Mouse (Mus musculus): ENCODE data around the gene Igf1r. TPM values are rescaled to one million over a fixed set of nuclear protein-coding genes. Genes with fewer than 3 reads are reported as not detected.

Gene Igf1r
- polyA plus RNA-seq, 1 experiment from 2014 or later: 13.9 TPM

- Histone ChIP-seq H3K4me2 (no peak overlapping the region), H3K4me1 (replicated peaks) (peaks cover 41% of the 10 kb centered on the region), H3K9me3 (replicated peaks) (no peaks in the 10 kb centered on the region), H3K9ac (no peak overlapping the region), H3K36me3 (no peaks in the 10 kb centered on the region), H3K4me3 (no peak overlapping the region), H3K27me3 (no peaks in the 10 kb centered on the region), H3K27ac (no peak overlapping the region)
- ATAC-seq (replicated peaks; ENCODE audit: insufficient number of reproducible peaks, insufficient read depth, low FRiP score, low read depth): no peak
- WGBS: 57% methylated on average over 5 of the region's 5 CpGs
These were observed 32.9 kb downstream of the Igf1r start for GRCm38 (mm10) chr7:67985511-67985910.

GRCm38 (mm10) chr7:67986277-67986676, 33.6 kb downstream of the Igf1r start:
- no peak overlapping the region for H3K4me2 ChIP-seq
- H3K9ac ChIP-seq: no peak overlapping the region
- no peaks in the 10 kb centered on the region for H3K36me3 ChIP-seq
- H3K27me3 ChIP-seq: no peaks in the 10 kb centered on the region
- no peak overlapping the region for H3K27ac ChIP-seq
- WGBS: 78% methylated on average over 10 of the region's 10 CpGs
- H3K9me3 ChIP-seq (replicated peaks): no peaks in the 10 kb centered on the region
- H3K4me1 ChIP-seq (replicated peaks): peaks cover 40% of the 10 kb centered on the region
- no peak overlapping the region for H3K4me3 ChIP-seq
- ATAC-seq (replicated peaks; ENCODE audit: insufficient number of reproducible peaks, insufficient read depth, low FRiP score, low read depth): no peak

GRCm38 (mm10) chr7:67986816-67987215, 34.2 kb downstream of the Igf1r start:
- no peak for ATAC-seq (replicated peaks; ENCODE audit: insufficient number of reproducible peaks, insufficient read depth, low FRiP score, low read depth)

GRCm38 (mm10) chr7:67989376-67989775, 36.7 kb downstream of the Igf1r start:
- Histone ChIP-seq H3K4me1 (replicated peaks) (peaks cover 50% of the 10 kb centered on the region), H3K27ac (no peak overlapping the region), H3K4me3 (no peak overlapping the region), H3K9me3 (replicated peaks) (no peaks in the 10 kb centered on the region), H3K9ac (no peak overlapping the region), H3K4me2 (no peak overlapping the region), H3K36me3 (no peaks in the 10 kb centered on the region), H3K27me3 (no peaks in the 10 kb centered on the region)
- ATAC-seq (replicated peaks; ENCODE audit: insufficient number of reproducible peaks, insufficient read depth, low FRiP score, low read depth): no peak
- 47% methylated on average over 2 of the region's 2 CpGs for WGBS

More at GRCm38 (mm10) chr7:67986816-67987215, 34.2 kb downstream of the Igf1r start:
- no peaks in the 10 kb centered on the region for H3K27me3 ChIP-seq
- H3K9ac ChIP-seq: no peak overlapping the region
- no peak overlapping the region for H3K4me3 ChIP-seq
- no peaks in the 10 kb centered on the region for H3K9me3 ChIP-seq (replicated peaks)
- WGBS: 73% methylated on average over 11 of the region's 11 CpGs
- H3K27ac ChIP-seq: no peak overlapping the region
- no peaks in the 10 kb centered on the region for H3K36me3 ChIP-seq
- H3K4me2 ChIP-seq: no peak overlapping the region
- H3K4me1 ChIP-seq (replicated peaks): peaks cover 35% of the 10 kb centered on the region

GRCm38 (mm10) chr7:67993614-67994013, 41.0 kb downstream of the Igf1r start:
- ATAC-seq (replicated peaks; ENCODE audit: insufficient number of reproducible peaks, insufficient read depth, low FRiP score, low read depth): no peak
- Histone ChIP-seq H3K4me1 (replicated peaks) (peaks cover 57% of the 10 kb centered on the region), H3K27me3 (no peaks in the 10 kb centered on the region), H3K9me3 (replicated peaks) (no peaks in the 10 kb centered on the region), H3K9ac (no peak overlapping the region), H3K36me3 (no peaks in the 10 kb centered on the region), H3K27ac (no peak overlapping the region), H3K4me3 (no peak overlapping the region), H3K4me2 (no peak overlapping the region)
- WGBS: 60% methylated on average over 4 of the region's 4 CpGs

GRCm38 (mm10) chr7:67994346-67994858, 41.8 kb downstream of the Igf1r start:
- no peaks in the 10 kb centered on the region for H3K27me3 ChIP-seq
- H3K4me2 ChIP-seq: no peak overlapping the region
- peaks cover 54% of the 10 kb centered on the region for H3K4me1 ChIP-seq (replicated peaks)

GRCm38 (mm10) chr7:67995276-67995675, 42.6 kb downstream of the Igf1r start:
- H3K4me1 ChIP-seq (replicated peaks): peaks cover 55% of the 10 kb centered on the region
- H3K4me2 ChIP-seq: no peak overlapping the region
- no peak overlapping the region for H3K9ac ChIP-seq
- no peak overlapping the region for H3K27ac ChIP-seq
- no peak for ATAC-seq (replicated peaks; ENCODE audit: insufficient number of reproducible peaks, insufficient read depth, low FRiP score, low read depth)
- H3K27me3 ChIP-seq: no peaks in the 10 kb centered on the region
- no peaks in the 10 kb centered on the region for H3K36me3 ChIP-seq
- H3K9me3 ChIP-seq (replicated peaks): no peaks in the 10 kb centered on the region
- no peak overlapping the region for H3K4me3 ChIP-seq
- WGBS: 58% methylated on average over 8 of the region's 8 CpGs

More at GRCm38 (mm10) chr7:67994346-67994858, 41.8 kb downstream of the Igf1r start:
- no peak overlapping the region for H3K4me3 ChIP-seq
- H3K36me3 ChIP-seq: no peaks in the 10 kb centered on the region
- no peak overlapping the region for H3K27ac ChIP-seq
- H3K9me3 ChIP-seq (replicated peaks): no peaks in the 10 kb centered on the region
- H3K9ac ChIP-seq: no peak overlapping the region
- WGBS: 28% methylated on average over 7 of the region's 7 CpGs
- no peak for ATAC-seq (replicated peaks; ENCODE audit: insufficient number of reproducible peaks, insufficient read depth, low FRiP score, low read depth)

- ATAC-seq (replicated peaks; ENCODE audit: insufficient number of reproducible peaks, insufficient read depth, low FRiP score, low read depth): no peak
- H3K4me3 ChIP-seq: no peak overlapping the region
- no peak overlapping the region for H3K4me2 ChIP-seq
- H3K27me3 ChIP-seq: no peaks in the 10 kb centered on the region
- no peaks in the 10 kb centered on the region for H3K9me3 ChIP-seq (replicated peaks)
- no peak overlapping the region for H3K9ac ChIP-seq
- peaks cover 55% of the 10 kb centered on the region for H3K4me1 ChIP-seq (replicated peaks)
- 43% methylated on average over 12 of the region's 12 CpGs for WGBS
- H3K36me3 ChIP-seq: no peaks in the 10 kb centered on the region
- H3K27ac ChIP-seq: peak overlapping the region; percentile 17; the same call in 1 of the 2 replicates
These were observed 43.8 kb downstream of the Igf1r start for GRCm38 (mm10) chr7:67996202-67996960.

- Histone ChIP-seq H3K4me1 (replicated peaks) (peaks cover 24% of the 10 kb centered on the region), H3K9me3 (replicated peaks) (no peaks in the 10 kb centered on the region), H3K36me3 (peaks cover 14% of the 10 kb centered on the region; the same call in 1 of the 2 replicates), H3K9ac (no peak overlapping the region), H3K4me2 (no peak overlapping the region), H3K27ac (no peak overlapping the region), H3K27me3 (no peaks in the 10 kb centered on the region), H3K4me3 (no peak overlapping the region)
- no peak for ATAC-seq (replicated peaks; ENCODE audit: insufficient number of reproducible peaks, insufficient read depth, low FRiP score, low read depth)
- 85% methylated on average over 5 of the region's 5 CpGs for WGBS
These were observed 48.6 kb downstream of the Igf1r start for GRCm38 (mm10) chr7:68001269-68001668.

GRCm38 (mm10) chr7:68006074-68006473, 53.4 kb downstream of the Igf1r start:
- no peaks in the 10 kb centered on the region for H3K9me3 ChIP-seq (replicated peaks)
- peaks cover 35% of the 10 kb centered on the region for H3K4me1 ChIP-seq (replicated peaks)
- 61% methylated on average over 7 of the region's 7 CpGs for WGBS
- no peak overlapping the region for H3K4me2 ChIP-seq
- no peak overlapping the region for H3K9ac ChIP-seq
- no peak for ATAC-seq (replicated peaks; ENCODE audit: insufficient number of reproducible peaks, insufficient read depth, low FRiP score, low read depth)
- H3K27me3 ChIP-seq: no peaks in the 10 kb centered on the region
- no peak overlapping the region for H3K4me3 ChIP-seq
- peaks cover 19% of the 10 kb centered on the region; the same call in 1 of the 2 replicates for H3K36me3 ChIP-seq
- 0 out of 2 replicates have a peak overlapping the region, but pooled peaks have one; percentile 31 for H3K27ac ChIP-seq

GRCm38 (mm10) chr7:68006496-68006895, 53.9 kb downstream of the Igf1r start:
- H3K9me3 ChIP-seq (replicated peaks): no peaks in the 10 kb centered on the region
- no peak for ATAC-seq (replicated peaks; ENCODE audit: insufficient number of reproducible peaks, insufficient read depth, low FRiP score, low read depth)
- H3K9ac ChIP-seq: no peak overlapping the region
- 62% methylated on average over 6 of the region's 6 CpGs for WGBS
- H3K4me2 ChIP-seq: no peak overlapping the region
- peaks cover 19% of the 10 kb centered on the region; the same call in 1 of the 2 replicates for H3K36me3 ChIP-seq
- no peak overlapping the region for H3K4me3 ChIP-seq
- H3K4me1 ChIP-seq (replicated peaks): peaks cover 39% of the 10 kb centered on the region
- 0 out of 2 replicates have a peak overlapping the region, but pooled peaks have one; percentile 31 for H3K27ac ChIP-seq
- H3K27me3 ChIP-seq: no peaks in the 10 kb centered on the region
